Mouse (Mus musculus) CD4-positive, CD25-positive, alpha-beta regulatory T cell, adult 9 weeks (primary cell): ENCODE data around the gene Gm4498. TPM values are rescaled to one million over a fixed set of nuclear protein-coding genes. Genes with fewer than 3 reads are reported as not detected.

ENCODE experiments used
- polyA plus RNA-seq: library from polyadenylated mRNA; unstranded; fragments of 100-300 nt; shearing (Covaris generic); gene quantifications from one replicate; pipeline ENCODE4 v1.2.1, GENCODE M21; 2017

Gene Gm4498
- polyA plus RNA-seq, result not detected

DNA sequence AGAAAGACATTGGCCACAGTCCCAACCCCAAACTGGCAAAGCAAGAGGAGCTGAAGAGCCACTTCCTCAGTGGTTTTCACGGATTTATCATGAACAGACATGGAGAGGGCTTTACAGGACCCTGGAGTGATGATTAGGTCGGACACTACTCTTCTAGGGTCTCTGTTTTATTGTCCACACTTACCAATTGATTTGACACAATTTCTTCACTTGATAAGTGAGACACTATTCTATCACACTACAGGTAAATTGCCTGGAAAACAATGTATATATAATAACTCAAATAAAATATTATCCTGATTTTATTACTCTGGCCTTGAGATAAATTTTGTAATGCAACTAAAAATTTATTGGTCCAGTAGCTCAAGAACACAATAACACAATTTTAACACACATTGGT lies at the start of gene Gm4498:
Gene Gm4498 (minus strand): TSS at position 101 of the 400 bp plus-strand sequence.

DNA sequence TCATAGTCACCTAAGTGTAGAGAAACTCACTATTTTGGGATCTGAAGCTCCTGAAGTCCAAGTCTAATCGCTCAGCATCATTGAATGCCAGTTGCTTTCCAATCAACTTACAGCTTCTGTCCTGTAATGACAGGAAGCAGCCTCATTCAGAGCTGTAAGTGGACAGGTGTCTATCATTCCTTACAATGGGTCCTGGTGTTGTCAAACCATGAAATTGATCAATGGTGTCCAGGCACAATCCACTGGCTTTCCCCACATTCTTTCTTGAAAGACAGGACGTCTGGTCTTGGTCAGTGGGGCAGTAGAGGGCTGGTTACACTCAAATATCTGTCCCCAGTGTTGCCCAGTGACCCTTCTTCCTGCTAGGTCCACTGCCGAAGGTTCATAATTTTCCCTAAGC lies 29.1 kb upstream of the Gm4498 start, which contains the start of gene Gm5890:
Gene Gm5890 (minus strand): TSS at position 101 of the 400 bp plus-strand sequence.

DNA sequence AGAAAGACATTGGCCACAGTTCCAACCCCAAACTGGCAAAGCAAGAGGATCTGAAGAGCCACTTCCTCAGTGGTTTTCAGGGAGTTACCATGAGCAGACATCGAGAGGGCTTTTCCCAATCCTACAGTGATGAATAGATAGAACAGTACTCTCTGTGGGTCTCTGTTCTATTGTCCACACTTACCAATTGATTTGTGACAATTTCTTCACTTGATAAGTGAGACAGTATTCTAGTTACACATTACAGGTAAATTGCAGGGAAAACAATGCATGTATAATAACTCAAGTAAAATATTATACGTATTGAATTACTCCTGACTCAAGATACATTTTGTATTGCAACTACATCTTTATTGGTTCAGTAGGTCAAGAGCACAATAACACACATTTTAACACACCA lies 28.1 kb downstream of the Gm4498 start, which contains the start of gene Gm6164:
Gene Gm6164 (minus strand): TSS at position 101 of the 400 bp plus-strand sequence.

DNA sequence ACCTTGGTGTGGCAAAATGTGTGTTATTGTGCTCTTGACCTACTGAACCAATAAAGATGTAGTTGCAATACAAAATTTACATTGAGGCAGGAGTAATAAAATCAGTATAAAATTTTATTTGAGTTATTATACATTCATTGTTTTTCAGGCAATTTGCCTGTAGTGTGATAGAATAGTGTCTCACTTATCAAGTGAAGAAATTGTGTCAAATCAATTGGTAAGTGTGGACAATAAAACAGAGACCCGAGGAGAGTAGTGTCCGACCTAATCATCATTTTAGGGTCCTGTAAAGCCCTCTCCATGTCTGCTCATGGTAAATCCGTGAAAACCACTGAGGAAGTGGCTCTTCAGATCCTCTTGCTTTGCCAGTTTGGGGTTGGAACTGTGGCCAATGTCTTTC lies 40.2 kb downstream of the Gm4498 start, which contains the start of gene Vmn1r95:
Gene Vmn1r95 (plus strand): TSS at position 301 of the 400 bp plus-strand sequence.

Other genes starting within 250 kb of the Gm4498 start
- gene Nlrp9b, start 242.4 kb downstream of the Gm4498 start, polyA plus RNA-seq, result not detected
- 0.10 TPM for gene Vmn1r91, start 134.1 kb downstream of the Gm4498 start, polyA plus RNA-seq
- gene Gm16442, start 111.2 kb downstream of the Gm4498 start, polyA plus RNA-seq, result not detected
- not detected for gene Vmn1r93, start 94.7 kb downstream of the Gm4498 start, polyA plus RNA-seq
- gene Vmn1r94, start 65.5 kb downstream of the Gm4498 start, polyA plus RNA-seq, result not detected
- gene Vmn1r95, start 40.1 kb downstream of the Gm4498 start, polyA plus RNA-seq, result not detected
- not detected for gene Gm6164, start 28.2 kb downstream of the Gm4498 start, polyA plus RNA-seq
- not detected for gene Gm5890, start 29.0 kb upstream of the Gm4498 start, polyA plus RNA-seq
- not detected for gene Gm4133, start 100.2 kb upstream of the Gm4498 start, polyA plus RNA-seq
- gene Gm5728, start 141.6 kb upstream of the Gm4498 start, polyA plus RNA-seq, result not detected
- gene Vmn1r100, start 184.1 kb upstream of the Gm4498 start, polyA plus RNA-seq, result not detected
- gene Vmn1r101, start 208.8 kb upstream of the Gm4498 start, polyA plus RNA-seq, result not detected
- gene Gm10670, start 241.1 kb upstream of the Gm4498 start, polyA plus RNA-seq, result not detected